Comparison of ENCODE assay signal across 25 mouse cellular contexts in genomic region chr17:28258325-28258724, GRCm38 (mm10). TPM values are rescaled to one million over a fixed set of nuclear protein-coding genes. Genes with fewer than 3 reads are reported as not detected.
A peak's percentile ranks its signal among the peaks of the same experiment; 100 is the strongest.
DNase-seq lines count a peak whose midpoint lies in the region; ATAC-seq and TF ChIP-seq lines count a peak whose summit lies in the region.
"Had no signal": no experiment of that assay in that cellular context is flagged by ENCODE, and none has a peak within 500 bp of the region (broad histone marks: within the 10 kb centered on the region; RNA-seq: fewer than 3 reads in every experiment).

No protein-coding gene starts in this region.

- peaks cover 80% of the 10 kb centered on the region for H3K79me2 ChIP-seq in myocyte (ENCODE audit: control insufficient read depth, insufficient read depth)

- H3K36me3 ChIP-seq in liver, embryonic 12.5 days: peaks cover 13% of the 10 kb centered on the region
- no peaks in the 10 kb centered on the region; the same call in 1 of the 2 replicates for H3K36me3 ChIP-seq in liver, postnatal 0 days (replicated peaks; ENCODE audit: insufficient read depth, low read length)
- peaks cover 14% of the 10 kb centered on the region for H3K36me3 ChIP-seq in limb, embryonic 10.5 days
- H3K36me3 ChIP-seq in myocyte (ENCODE audit: control insufficient read depth, insufficient read depth): no peaks in the 10 kb centered on the region
- H3K36me3 ChIP-seq: hindbrain, embryonic 12.5 days; liver, embryonic 15.5 days; midbrain, embryonic 13.5 days had no signal

- H3K9ac ChIP-seq in liver, embryonic 12.5 days: no peak overlapping the region
- H3K9ac ChIP-seq in liver, postnatal 0 days (replicated peaks): no peak overlapping the region
- H3K9ac ChIP-seq: hindbrain, embryonic 12.5 days; liver, embryonic 15.5 days; lung, embryonic 15.5 days; midbrain, embryonic 13.5 days had no signal

- H3K4me2 ChIP-seq in liver, embryonic 12.5 days: no peak overlapping the region
- H3K4me2 ChIP-seq in liver, postnatal 0 days (ENCODE audit: low read depth, low read length): no peak overlapping the region
- peak overlapping the region; percentile 97 for H3K4me2 ChIP-seq in myocyte (ENCODE audit: low read depth)
- H3K4me2 ChIP-seq: hindbrain, embryonic 12.5 days; liver, embryonic 15.5 days; lung, embryonic 15.5 days; midbrain, embryonic 13.5 days had no signal

- DNase-seq in gastrocnemius, adult 2 months: no peak
- no peak for DNase-seq in gastrocnemius, postnatal 10 days
- DNase-seq in liver, postnatal 0 days: no peak
- no peak for DNase-seq in limb, embryonic 10.5 days (ENCODE audit: low spot score)
- DNase-seq: B cell, adult 2 months; cerebellum, adult 11-12 months; cerebellum, adult 9-11 months; gastrocnemius, postnatal 14 days; kidney, adult 8-10 months; kidney, postnatal 4 days; left cerebral cortex, postnatal 4 days; liver; right cerebral cortex, adult 18-20 months; spleen, adult 18-20 months had no signal

- intact Hi-C loops in gastrocnemius, adult 2 months (cut with DNase I): no loop called here

- peak overlapping the region; percentile 81 for H3K27ac ChIP-seq in gastrocnemius, adult 2 months
- 0 out of 2 replicates have a peak overlapping the region, but pooled peaks have one; percentile 32 for H3K27ac ChIP-seq in liver, embryonic 12.5 days
- H3K27ac ChIP-seq in liver, postnatal 0 days (ENCODE audit: low read depth): no peak overlapping the region
- H3K27ac ChIP-seq in limb, embryonic 10.5 days: peak overlapping the region; percentile 82; the same call in 1 of the 2 replicates
- H3K27ac ChIP-seq: lung, embryonic 15.5 days; midbrain, embryonic 13.5 days had no signal

- no peaks in the 10 kb centered on the region for H3K9me3 ChIP-seq in liver, embryonic 12.5 days (replicated peaks)
- no peaks in the 10 kb centered on the region for H3K9me3 ChIP-seq in liver, postnatal 0 days (ENCODE audit: low read length)
- H3K9me3 ChIP-seq in limb, embryonic 10.5 days (replicated peaks): no peaks in the 10 kb centered on the region; the same call in 1 of the 2 replicates
- H3K9me3 ChIP-seq: liver, embryonic 15.5 days; lung, embryonic 15.5 days; midbrain, embryonic 13.5 days had no signal

- no peak overlapping the region for H3ac ChIP-seq in myocyte (ENCODE audit: control insufficient read depth, insufficient read length)

- 82% methylated on average over 9 of the region's 9 CpGs for WGBS in liver, embryonic 12.5 days (ENCODE audit: insufficient replicate concordance)
- 79% methylated on average over 9 of the region's 9 CpGs for WGBS in liver, postnatal 0 days (ENCODE audit: insufficient replicate concordance)
- 92% methylated on average over 9 of the region's 9 CpGs for WGBS in limb, embryonic 10.5 days

- no peak for TF ChIP-seq EP300 in liver, postnatal 0 days (IDR thresholded peaks at IDR 0.05; ENCODE audit: low read depth)

- no peaks in the 10 kb centered on the region for H3K27me3 ChIP-seq in liver, embryonic 12.5 days (replicated peaks)
- H3K27me3 ChIP-seq in liver, postnatal 0 days (ENCODE audit: insufficient read depth, low read length): no peaks in the 10 kb centered on the region
- no peaks in the 10 kb centered on the region for H3K27me3 ChIP-seq in limb, embryonic 10.5 days (ENCODE audit: low read depth, poor library complexity, severe bottlenecking)
- no peaks in the 10 kb centered on the region for H3K27me3 ChIP-seq in myocyte (ENCODE audit: control insufficient read depth, insufficient read depth, insufficient read length)
- H3K27me3 ChIP-seq: CH12.LX; hindbrain, embryonic 12.5 days; liver, embryonic 15.5 days; lung, embryonic 15.5 days; midbrain, embryonic 13.5 days had no signal

- no peak overlapping the region for H3K4me3 ChIP-seq in gastrocnemius, adult 2 months
- no peak overlapping the region for H3K4me3 ChIP-seq in liver, embryonic 12.5 days
- H3K4me3 ChIP-seq in liver, postnatal 0 days (ENCODE audit: low read depth, low read length): no peak overlapping the region
- H3K4me3 ChIP-seq in limb, embryonic 10.5 days: no peak overlapping the region
- H3K4me3 ChIP-seq in myocyte: no peak overlapping the region
- H3K4me3 ChIP-seq: erythroblast, embryonic 14.5 days; hindbrain, embryonic 12.5 days; liver, embryonic 15.5 days; lung, embryonic 15.5 days; midbrain, embryonic 13.5 days had no signal

- no peak for ATAC-seq in liver, embryonic 12.5 days
- ATAC-seq in liver, postnatal 0 days: no peak
- ATAC-seq in CD4-positive, CD25-positive, alpha-beta regulatory T cell, adult 4 months: no peak
- ATAC-seq: forebrain, embryonic 16.5 days; intestine, embryonic 16.5 days; midbrain, embryonic 13.5 days had no signal

- no peak for TF ChIP-seq CTCF in gastrocnemius, adult 2 months (IDR thresholded peaks at IDR 0.05)
- no peak for TF ChIP-seq CTCF in liver, postnatal 0 days (IDR thresholded peaks at IDR 0.05; ENCODE audit: low read depth)

- peak; percentile 19 for TF ChIP-seq POLR2A in myocyte (IDR thresholded peaks at IDR 0.05; ENCODE audit: insufficient read length, low read depth)

- H3K4me1 ChIP-seq in liver, embryonic 12.5 days: peaks cover 77% of the 10 kb centered on the region
- peaks cover 29% of the 10 kb centered on the region for H3K4me1 ChIP-seq in liver, postnatal 0 days (ENCODE audit: insufficient read depth)
- peaks cover 48% of the 10 kb centered on the region for H3K4me1 ChIP-seq in limb, embryonic 10.5 days

TF ChIP-seq in myocyte, 11 proteins besides CTCF, POLR2A, EP300 and RAD21:
- TF ChIP-seq SRF (IDR thresholded peaks at IDR 0.05; ENCODE audit: control insufficient read depth, insufficient read length, low read depth) (no peak), E2F4 (IDR thresholded peaks at IDR 0.05; ENCODE audit: insufficient read depth) (no peak)
TF ChIP-seq in myocyte: peak in this region for 0.

RNA-seq across cellular contexts. Expression of gene Ppard, which starts 25.8 kb away (rescaled TPM):
- 10 to 100 TPM; 29.1 to 30.7 TPM for total RNA-seq in gastrocnemius, adult 2 months (2021)
- total RNA-seq in gastrocnemius, postnatal 10 days (2021): 10 to 100 TPM; 30.2 to 31.5 TPM
- polyA plus RNA-seq in liver, embryonic 12.5 days (2016; fragmentation: Nextera tagmentation; extraction: Ambion mirVana): 2.0 and 2.1 TPM in 2 replicates
- 0.66 and 0.73 TPM in 2 replicates for polyA plus RNA-seq in liver, postnatal 0 days (2015; fragmentation: Nextera tagmentation; extraction: Ambion mirVana)
- 1.9 and 2.3 TPM in 2 replicates for polyA plus RNA-seq in limb, embryonic 10.5 days (2016; fragmentation: Nextera tagmentation; extraction: Ambion mirVana)
- 32.6 TPM for polyA plus RNA-seq in myocyte (2012; fragmentation: generic; extraction: Trizol)
- polyA plus RNA-seq in CD4-positive, CD25-positive, alpha-beta regulatory T cell, adult 4 months (2017; shearing (Covaris generic)): 1 to 10 TPM; 2.6 to 4.6 TPM

RNA-seq across cellular contexts. Expression of gene Def6, which starts 50.7 kb away (rescaled TPM):
- 1 to 10 TPM; 1.5 to 1.6 TPM for total RNA-seq in gastrocnemius, adult 2 months (2021)
- 1 to 10 TPM; 3.6 to 7.5 TPM for total RNA-seq in gastrocnemius, postnatal 10 days (2021)
- 21.6 and 25.2 TPM in 2 replicates for polyA plus RNA-seq in liver, embryonic 12.5 days (2016; fragmentation: Nextera tagmentation; extraction: Ambion mirVana)
- 8.3 and 9.0 TPM in 2 replicates for polyA plus RNA-seq in liver, postnatal 0 days (2015; fragmentation: Nextera tagmentation; extraction: Ambion mirVana)
- 6.8 and 11.1 TPM in 2 replicates for polyA plus RNA-seq in limb, embryonic 10.5 days (2016; fragmentation: Nextera tagmentation; extraction: Ambion mirVana)
- 3.4 TPM for polyA plus RNA-seq in myocyte (2012; fragmentation: generic; extraction: Trizol)
- 10 to 100 TPM; 30.3 to 34.6 TPM for polyA plus RNA-seq in CD4-positive, CD25-positive, alpha-beta regulatory T cell, adult 4 months (2017; shearing (Covaris generic))

RNA-seq across cellular contexts. Expression of gene Fance, which starts 55.0 kb away (rescaled TPM):
- 10 to 100 TPM in 1 of 2 experiments, 1 to 10 TPM in 1; 9.4 to 11.2 TPM for total RNA-seq in gastrocnemius, adult 2 months (2021)
- 10 to 100 TPM; 14.8 to 20.1 TPM for total RNA-seq in gastrocnemius, postnatal 10 days (2021)
- 18.8 and 22.1 TPM in 2 replicates for polyA plus RNA-seq in liver, embryonic 12.5 days (2016; fragmentation: Nextera tagmentation; extraction: Ambion mirVana)
- 6.7 and 7.1 TPM in 2 replicates for polyA plus RNA-seq in liver, postnatal 0 days (2015; fragmentation: Nextera tagmentation; extraction: Ambion mirVana)
- polyA plus RNA-seq in limb, embryonic 10.5 days (2016; fragmentation: Nextera tagmentation; extraction: Ambion mirVana): 32.9 and 35.5 TPM in 2 replicates
- polyA plus RNA-seq in myocyte (2012; fragmentation: generic; extraction: Trizol): 28.5 TPM
- 1 to 10 TPM; 3.7 to 7.7 TPM for polyA plus RNA-seq in CD4-positive, CD25-positive, alpha-beta regulatory T cell, adult 4 months (2017; shearing (Covaris generic))
